Mouse (Mus musculus) heart, postnatal 0 days (tissue): ENCODE measurements around the gene Gpatch2l. TPM values are rescaled to one million over a fixed set of nuclear protein-coding genes. Genes with fewer than 3 reads are reported as not detected.

Experiments
- ATAC-seq: fragments of 200-750 bp; cut with Nextera tagmentation; 2 replicates; pipeline ENCODE4 v1.8.0; 2017; ENCODE audit warnings: low read depth, moderate number of reproducible peaks, moderate library complexity; ENCODE audit not compliant: insufficient read depth
- DNase-seq: peaks from one replicate; pipeline ENCODE4 v3.0.0-alpha.2; 2016; ENCODE audit warnings: low spot score
- H3K27ac ChIP-seq: fragments of 300-500 bp; sonication (generic); 2 replicates; pipeline ENCODE4 v1.5.1; 2014; ENCODE audit warnings: low read depth, mild to moderate bottlenecking
- H3K27me3 ChIP-seq: fragments of 300-500 bp; sonication (generic); 2 replicates; pipeline ENCODE4 v1.6.1; 2014; ENCODE audit warnings: low read length, mixed read lengths; ENCODE audit not compliant: control insufficient read depth, insufficient read depth
- H3K36me3 ChIP-seq: fragments of 300-500 bp; sonication (generic); replicated peaks from 2 replicates; pipeline ENCODE4 v1.6.1; 2014; ENCODE audit warnings: low read length, mixed read lengths; ENCODE audit not compliant: control insufficient read depth, insufficient read depth
- H3K4me1 ChIP-seq: fragments of 300-500 bp; sonication (generic); 2 replicates; pipeline ENCODE4 v1.6.1; 2014; ENCODE audit warnings: antibody characterized with exemption; ENCODE audit not compliant: control insufficient read depth, insufficient read depth
- H3K4me2 ChIP-seq: fragments of 300-500 bp; sonication (generic); 2 replicates; pipeline ENCODE4 v1.6.1; 2014; ENCODE audit warnings: low read depth, mild to moderate bottlenecking, low read length, moderate library complexity
- H3K4me3 ChIP-seq: fragments of 300-500 bp; sonication (generic); 2 replicates; pipeline ENCODE4 v1.5.1; 2014; ENCODE audit warnings: low read depth, low read length
- H3K9ac ChIP-seq: fragments of 300-500 bp; sonication (generic); replicated peaks from 2 replicates; pipeline ENCODE4 v1.6.1; 2014; ENCODE audit warnings: low read depth, low read length, mixed read lengths
- H3K9me3 ChIP-seq: fragments of 300-500 bp; sonication (generic); replicated peaks from 2 replicates; pipeline ENCODE4 v1.6.1; 2016; ENCODE audit warnings: low read length; ENCODE audit not compliant: control insufficient read depth
- CTCF ChIP-seq: IDR thresholded peaks from 2 replicates; pipeline ENCODE4 v1.5.1; 2016; ENCODE audit warnings: antibody characterized with exemption, control low read depth, low read depth
- EP300 ChIP-seq: IDR thresholded peaks from 2 replicates; pipeline ENCODE4 v1.6.1; 2016; ENCODE audit warnings: antibody characterized with exemption, low read depth
- WGBS: fragments of 180-500 bp; shearing (Covaris S2); extraction: QIAGEN DNeasy Blood & Tissue Kit; methylation state at CpG from one replicate; pipeline ENCODE4 v1.1.7; 2014; 5-methylcytosine and 5-hydroxymethylcytosine counted together
- polyA plus RNA-seq: library from polyadenylated mRNA; unstranded; fragments of >200 nt; fragmentation: Nextera tagmentation; extraction: Ambion mirVana; gene quantifications from 2 replicates; pipeline ENCODE4 v1.2.1, GENCODE M21; 2015
- total RNA-seq: library from RNA; depleted of rRNA; stranded (reverse); fragments of >200 nt; gene quantifications from 2 replicates; pipeline ENCODE4 v1.2.3, GENCODE M21; 2014; ENCODE audit warnings: low replicate concordance

Gpatch2l gene
- total and polyA plus RNA-seq, 2 experiments from 2014 or later = 10.1 to 16.0 TPM

GRCm38 (mm10) chr12:86212693-86213470 is 28.8 kb upstream of the Gpatch2l start:
- ATAC-seq = no peak

GRCm38 (mm10) chr12:86214201-86214600 is 27.5 kb upstream of the Gpatch2l start:
- no peaks in the 10 kb centered on the region for H3K36me3 ChIP-seq
- ATAC-seq = no peak
- H3K9me3 ChIP-seq = no peaks in the 10 kb centered on the region
- no peak overlapping the region for H3K9ac ChIP-seq
- no peak overlapping the region for H3K4me3 ChIP-seq
- no peak overlapping the region for H3K27ac ChIP-seq
- no peak for DNase-seq
- TF ChIP-seq CTCF (no peak), EP300 (no peak)
- H3K4me2 ChIP-seq = no peak overlapping the region
- peaks cover 70% of the 10 kb centered on the region for H3K27me3 ChIP-seq
- no peaks in the 10 kb centered on the region for H3K4me1 ChIP-seq
- 12% methylated on average over 24 of the region's 24 CpGs for WGBS

More at GRCm38 (mm10) chr12:86212693-86213470, 28.8 kb upstream of the Gpatch2l start:
- Histone ChIP-seq H3K4me1 (no peaks in the 10 kb centered on the region), H3K9me3 (no peaks in the 10 kb centered on the region), H3K27ac (no peak overlapping the region), H3K4me2 (no peak overlapping the region), H3K4me3 (no peak overlapping the region), H3K36me3 (no peaks in the 10 kb centered on the region), H3K9ac (no peak overlapping the region), H3K27me3 (peaks cover 70% of the 10 kb centered on the region)
- no peak for TF ChIP-seq EP300
- no peak for TF ChIP-seq CTCF
- DNase-seq = peak; percentile 46
- WGBS = 41% methylated on average over 15 of the region's 15 CpGs

GRCm38 (mm10) chr12:86216687-86217421 is 24.8 kb upstream of the Gpatch2l start:
- Histone ChIP-seq H3K9ac (no peak overlapping the region), H3K4me3 (no peak overlapping the region), H3K4me2 (no peak overlapping the region), H3K27me3 (peaks cover 69% of the 10 kb centered on the region), H3K27ac (no peak overlapping the region), H3K4me1 (peaks cover 6% of the 10 kb centered on the region; the same call in 1 of the 2 replicates), H3K36me3 (no peaks in the 10 kb centered on the region), H3K9me3 (no peaks in the 10 kb centered on the region)
- ATAC-seq = no peak
- WGBS = 1% methylated on average over 22 of the region's 22 CpGs
- no peak for TF ChIP-seq EP300
- TF ChIP-seq CTCF = no peak
- DNase-seq = no peak

- no peak for ATAC-seq
Observed at GRCm38 (mm10) chr12:86220200-86221021, 21.2 kb upstream of the Gpatch2l start.

GRCm38 (mm10) chr12:86221074-86221703 is 20.5 kb upstream of the Gpatch2l start:
- ATAC-seq (no peak), DNase-seq (no peak)
- no peaks in the 10 kb centered on the region for H3K9me3 ChIP-seq
- 36% methylated on average over 16 of the region's 16 CpGs for WGBS
- H3K9ac ChIP-seq = no peak overlapping the region
- H3K4me2 ChIP-seq = peak overlapping the region; percentile 53; the same call in 1 of the 2 replicates
- TF ChIP-seq CTCF (no peak), EP300 (no peak)
- peaks cover 6% of the 10 kb centered on the region; the same call in 1 of the 2 replicates for H3K4me1 ChIP-seq
- no peaks in the 10 kb centered on the region for H3K36me3 ChIP-seq
- peaks cover 28% of the 10 kb centered on the region for H3K27me3 ChIP-seq
- no peak overlapping the region for H3K27ac ChIP-seq
- H3K4me3 ChIP-seq = peak overlapping the region; percentile 25; the same call in 1 of the 2 replicates

More at GRCm38 (mm10) chr12:86220200-86221021, 21.2 kb upstream of the Gpatch2l start:
- H3K4me1 ChIP-seq = peaks cover 6% of the 10 kb centered on the region; the same call in 1 of the 2 replicates
- no peak overlapping the region for H3K27ac ChIP-seq
- peak; percentile 5 for DNase-seq
- H3K4me2 ChIP-seq = peak overlapping the region; percentile 53
- H3K9me3 ChIP-seq = no peaks in the 10 kb centered on the region
- TF ChIP-seq EP300 = no peak
- H3K9ac ChIP-seq = no peak overlapping the region
- 8% methylated on average over 37 of the region's 38 CpGs for WGBS
- H3K4me3 ChIP-seq = peak overlapping the region; percentile 25
- peaks cover 35% of the 10 kb centered on the region for H3K27me3 ChIP-seq
- H3K36me3 ChIP-seq = no peaks in the 10 kb centered on the region
